Mouse (Mus musculus) megakaryocyte, embryonic 14.5 days (primary cell): ENCODE data around the gene Rnf115.

Source experiments
- FLI1 ChIP-seq: IDR thresholded peaks from 2 replicates; pipeline ENCODE4 v1.6.1; 2012; ENCODE audit warnings: low read length, inconsistent platforms, mixed read lengths
- GATA1 ChIP-seq: IDR thresholded peaks from 3 replicates; pipeline ENCODE4 v1.6.1; 2012; ENCODE audit warnings: mixed read lengths, low read length, inconsistent platforms, borderline replicate concordance

- no peak for TF ChIP-seq FLI1
- TF ChIP-seq GATA1 = no peak
These were observed 86.9 kb downstream of the Rnf115 start for GRCm38 (mm10) chr3:96814342-96814741.
